Mouse (Mus musculus) stomach, embryonic 14.5 days (tissue): Measurements from ENCODE around the gene Cdkal1. TPM values are rescaled to one million over a fixed set of nuclear protein-coding genes. Genes with fewer than 3 reads are reported as not detected.
A peak's percentile ranks its signal among the peaks of the same experiment; 100 is the strongest.

Source experiments
- ATAC-seq: fragments of 200-750 bp; cut with Nextera tagmentation; 2 replicates; pipeline ENCODE4 v1.8.0; 2017; ENCODE audit warnings: low read depth, moderate TSS enrichment; ENCODE audit not compliant: insufficient number of reproducible peaks, insufficient read depth, low FRiP score
- H3K27ac ChIP-seq: fragments of 300-500 bp; sonication (generic); 2 replicates; pipeline ENCODE4 v1.5.1; 2014; ENCODE audit warnings: mild to moderate bottlenecking, low read length, moderate library complexity, mixed read lengths
- H3K27me3 ChIP-seq: fragments of 300-500 bp; sonication (generic); 2 replicates; pipeline ENCODE4 v1.6.1; 2014; ENCODE audit warnings: low read length, control low read depth, mixed read lengths; ENCODE audit not compliant: control insufficient read depth, insufficient read depth
- H3K36me3 ChIP-seq: fragments of 300-500 bp; sonication (generic); 2 replicates; pipeline ENCODE4 v1.6.1; 2014; ENCODE audit warnings: mild to moderate bottlenecking, control low read depth, low read length, moderate library complexity, mixed read lengths; ENCODE audit not compliant: control insufficient read depth, insufficient read depth
- H3K4me1 ChIP-seq: fragments of 300-500 bp; sonication (generic); 2 replicates; pipeline ENCODE4 v1.6.1; 2014; ENCODE audit warnings: low read length, control low read depth, mixed read lengths; ENCODE audit not compliant: control insufficient read depth, insufficient read depth
- H3K4me2 ChIP-seq: fragments of 300-500 bp; sonication (generic); replicated peaks from 2 replicates; pipeline ENCODE4 v1.6.1; 2014; ENCODE audit warnings: low read depth, low read length, control low read depth
- H3K4me3 ChIP-seq: fragments of 300-500 bp; sonication (generic); 2 replicates; pipeline ENCODE4 v1.5.1; 2014; ENCODE audit warnings: low read depth, low read length, control low read depth
- H3K9ac ChIP-seq: fragments of 300-500 bp; sonication (generic); replicated peaks from 2 replicates; pipeline ENCODE4 v1.6.1; 2014; ENCODE audit warnings: low read depth, mild to moderate bottlenecking, control low read depth, low read length, moderate library complexity, mixed read lengths
- H3K9me3 ChIP-seq: fragments of 300-500 bp; sonication (generic); 2 replicates; pipeline ENCODE4 v1.6.1; 2016; ENCODE audit warnings: low read depth, low read length, control low read depth; ENCODE audit not compliant: control insufficient read depth
- WGBS: fragments of 180-500 bp; shearing (Covaris S2); extraction: QIAGEN DNeasy Blood & Tissue Kit; methylation state at CpG from one replicate; pipeline ENCODE4 v1.1.7; 2014; 5-methylcytosine and 5-hydroxymethylcytosine counted together
- polyA plus RNA-seq: library from polyadenylated mRNA; unstranded; fragments of >200 nt; fragmentation: Nextera tagmentation; extraction: Ambion mirVana; gene quantifications from 2 replicates; pipeline ENCODE4 v1.2.1, GENCODE M21; 2014

The Cdkal1 gene
- polyA plus RNA-seq, 1 experiment from 2014 or later, result 44.8 TPM

- Histone ChIP-seq H3K27ac (no peak overlapping the region), H3K36me3 (no peaks in the 10 kb centered on the region), H3K4me1 (no peaks in the 10 kb centered on the region), H3K9me3 (no peaks in the 10 kb centered on the region), H3K9ac (no peak overlapping the region), H3K4me2 (no peak overlapping the region), H3K27me3 (no peaks in the 10 kb centered on the region), H3K4me3 (no peak overlapping the region)
- 85% methylated on average over 5 of the region's 5 CpGs for WGBS
- no peak for ATAC-seq
These were observed 327.1 kb downstream of the Cdkal1 start for GRCm38 (mm10) chr13:29528344-29528743.

- 86% methylated on average over 4 of the region's 4 CpGs for WGBS
- no peak overlapping the region for H3K4me2 ChIP-seq
- no peak for ATAC-seq
- no peaks in the 10 kb centered on the region for H3K4me1 ChIP-seq
- H3K4me3 ChIP-seq, result no peak overlapping the region
- H3K9me3 ChIP-seq, result no peaks in the 10 kb centered on the region
- no peaks in the 10 kb centered on the region for H3K36me3 ChIP-seq
- H3K27ac ChIP-seq, result no peak overlapping the region
- H3K9ac ChIP-seq, result no peak overlapping the region
- H3K27me3 ChIP-seq, result no peaks in the 10 kb centered on the region
These were observed 334.2 kb downstream of the Cdkal1 start for GRCm38 (mm10) chr13:29521321-29521720.

GRCm38 (mm10) chr13:29514071-29514470 is 341.4 kb downstream of the Cdkal1 start:
- WGBS, result 56% methylated on average over 1 of the region's 1 CpGs
- no peak overlapping the region for H3K4me2 ChIP-seq
- ATAC-seq, result no peak
- H3K4me1 ChIP-seq, result no peaks in the 10 kb centered on the region
- no peak overlapping the region for H3K4me3 ChIP-seq
- no peaks in the 10 kb centered on the region for H3K36me3 ChIP-seq
- H3K9ac ChIP-seq, result no peak overlapping the region
- no peaks in the 10 kb centered on the region for H3K27me3 ChIP-seq
- H3K27ac ChIP-seq, result no peak overlapping the region
- H3K9me3 ChIP-seq, result no peaks in the 10 kb centered on the region

- Histone ChIP-seq H3K27ac (no peak overlapping the region), H3K27me3 (no peaks in the 10 kb centered on the region), H3K4me2 (no peak overlapping the region), H3K9ac (no peak overlapping the region), H3K36me3 (no peaks in the 10 kb centered on the region), H3K9me3 (no peaks in the 10 kb centered on the region), H3K4me3 (no peak overlapping the region), H3K4me1 (peaks cover 4% of the 10 kb centered on the region; the same call in 1 of the 2 replicates)
- 40% methylated on average over 4 of the region's 4 CpGs for WGBS
- ATAC-seq, result peak; percentile 67; the same call in 1 of the 2 replicates
These were observed 350.5 kb downstream of the Cdkal1 start for GRCm38 (mm10) chr13:29504861-29505568.

GRCm38 (mm10) chr13:29503147-29504044 is 352.1 kb downstream of the Cdkal1 start:
- Histone ChIP-seq H3K27ac (no peak overlapping the region), H3K9me3 (no peaks in the 10 kb centered on the region), H3K4me2 (no peak overlapping the region), H3K4me1 (peaks cover 4% of the 10 kb centered on the region; the same call in 1 of the 2 replicates), H3K9ac (no peak overlapping the region), H3K27me3 (no peaks in the 10 kb centered on the region), H3K36me3 (no peaks in the 10 kb centered on the region), H3K4me3 (no peak overlapping the region)
- 58% methylated on average over 6 of the region's 6 CpGs for WGBS
- ATAC-seq, result no peak

- Histone ChIP-seq H3K4me3 (no peak overlapping the region), H3K4me1 (peaks cover 4% of the 10 kb centered on the region; the same call in 1 of the 2 replicates), H3K27me3 (no peaks in the 10 kb centered on the region), H3K36me3 (no peaks in the 10 kb centered on the region), H3K9ac (no peak overlapping the region), H3K4me2 (no peak overlapping the region), H3K27ac (no peak overlapping the region), H3K9me3 (no peaks in the 10 kb centered on the region)
- no peak for ATAC-seq
- WGBS, result 57% methylated on average over 5 of the region's 5 CpGs
These were observed 352.9 kb downstream of the Cdkal1 start for GRCm38 (mm10) chr13:29502481-29503146.

- ATAC-seq, result no peak
- H3K36me3 ChIP-seq, result no peaks in the 10 kb centered on the region
- no peak overlapping the region for H3K4me3 ChIP-seq
- no peak overlapping the region for H3K9ac ChIP-seq
- H3K27ac ChIP-seq, result no peak overlapping the region
- no peaks in the 10 kb centered on the region for H3K27me3 ChIP-seq
- WGBS, result 62% methylated on average over 2 of the region's 2 CpGs
- H3K4me2 ChIP-seq, result no peak overlapping the region
- no peaks in the 10 kb centered on the region for H3K9me3 ChIP-seq
- H3K4me1 ChIP-seq, result peaks cover 4% of the 10 kb centered on the region; the same call in 1 of the 2 replicates
These were observed 354.3 kb downstream of the Cdkal1 start for GRCm38 (mm10) chr13:29501173-29501572.

GRCm38 (mm10) chr13:29499750-29500149 is 355.7 kb downstream of the Cdkal1 start:
- Histone ChIP-seq H3K4me2 (no peak overlapping the region), H3K9ac (no peak overlapping the region), H3K36me3 (no peaks in the 10 kb centered on the region), H3K4me3 (no peak overlapping the region), H3K27ac (no peak overlapping the region), H3K27me3 (no peaks in the 10 kb centered on the region), H3K4me1 (peaks cover 4% of the 10 kb centered on the region; the same call in 1 of the 2 replicates), H3K9me3 (no peaks in the 10 kb centered on the region)
- no peak for ATAC-seq
- WGBS, result 80% methylated on average over 2 of the region's 2 CpGs
